Mouse (Mus musculus) olfactory bulb, adult 2 months (tissue): Measurements from ENCODE around the gene Exoc4.

ENCODE experiments used
- CTCF ChIP-seq: fragments of 200-500 bp; IDR thresholded peaks from 2 replicates; pipeline ENCODE4 v1.5.1; 2012; ENCODE audit warnings: low read depth, mild to moderate bottlenecking, low read length, moderate library complexity; ENCODE audit not compliant: insufficient read depth
- POLR2A ChIP-seq: fragments of 200-500 bp; IDR thresholded peaks from 2 replicates; pipeline ENCODE4 v1.6.1; 2012; ENCODE audit warnings: mild to moderate bottlenecking, low read depth, low read length, moderate library complexity; ENCODE audit not compliant: insufficient read depth

DNA sequence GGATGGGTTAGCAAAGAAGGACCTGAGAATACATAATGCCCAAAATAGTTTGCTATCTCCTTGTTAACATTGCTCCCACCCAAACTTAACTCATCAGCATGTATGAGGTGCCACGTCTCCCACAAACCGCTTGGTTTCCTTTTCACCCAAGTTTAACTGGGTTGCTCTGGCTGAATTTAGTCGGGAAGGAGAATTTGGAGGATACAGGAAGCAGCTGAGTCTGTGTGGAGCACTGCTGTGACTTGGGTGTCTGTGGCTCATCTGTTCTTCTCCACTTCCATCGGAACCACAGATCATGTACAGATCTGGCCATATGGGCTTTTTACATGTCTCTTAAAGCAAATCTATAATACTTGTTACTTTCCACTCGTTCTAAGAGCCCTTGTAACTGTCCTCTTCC lies 441.7 kb downstream of the Exoc4 start:
- no peak for TF ChIP-seq CTCF
- no peak for TF ChIP-seq POLR2A
